Mouse (Mus musculus) heart, embryonic 15.5 days (tissue): ENCODE results near the gene Atp7a. TPM values are rescaled to one million over a fixed set of nuclear protein-coding genes. Genes with fewer than 3 reads are reported as not detected.

ENCODE experiments used
- ATAC-seq: fragments of 200-750 bp; cut with Nextera tagmentation; replicated peaks from 2 replicates; pipeline ENCODE4 v1.8.0; 2017; ENCODE audit warnings: low read depth, moderate TSS enrichment; ENCODE audit not compliant: insufficient number of reproducible peaks, insufficient read depth, low FRiP score
- H3K27ac ChIP-seq: fragments of 300-500 bp; sonication (generic); 2 replicates; pipeline ENCODE4 v1.5.1; 2015; ENCODE audit warnings: mild to moderate bottlenecking, inconsistent platforms
- H3K27me3 ChIP-seq: fragments of 300-500 bp; sonication (generic); 2 replicates; pipeline ENCODE4 v1.6.1; 2015; ENCODE audit warnings: inconsistent platforms
- H3K36me3 ChIP-seq: fragments of 300-500 bp; sonication (generic); 2 replicates; pipeline ENCODE4 v1.6.1; 2015; ENCODE audit warnings: mild to moderate bottlenecking, inconsistent platforms
- H3K4me1 ChIP-seq: fragments of 300-500 bp; sonication (generic); replicated peaks from 2 replicates; pipeline ENCODE4 v1.6.1; 2015; ENCODE audit warnings: inconsistent platforms
- H3K4me2 ChIP-seq: fragments of 300-500 bp; sonication (generic); 2 replicates; pipeline ENCODE4 v1.6.1; 2015; ENCODE audit warnings: inconsistent platforms, mild to moderate bottlenecking, moderate library complexity
- H3K4me3 ChIP-seq: fragments of 300-500 bp; sonication (generic); 2 replicates; pipeline ENCODE4 v1.5.1; 2015; ENCODE audit warnings: mild to moderate bottlenecking, inconsistent platforms
- H3K9ac ChIP-seq: fragments of 300-500 bp; sonication (generic); 2 replicates; pipeline ENCODE4 v1.6.1; 2015; ENCODE audit warnings: mild to moderate bottlenecking, inconsistent platforms
- H3K9me3 ChIP-seq: fragments of 300-500 bp; sonication (generic); replicated peaks from 2 replicates; pipeline ENCODE4 v1.6.1; 2016; ENCODE audit warnings: inconsistent platforms
- WGBS: fragments of 180-500 bp; shearing (Covaris S2); methylation state at CpG from one replicate; pipeline ENCODE4 v1.1.7; 2015; ENCODE audit warnings: mixed read lengths; 5-methylcytosine and 5-hydroxymethylcytosine counted together
- polyA plus RNA-seq: library from polyadenylated mRNA; unstranded; fragments of >200 nt; fragmentation: Nextera tagmentation; extraction: Ambion mirVana; gene quantifications from 2 replicates; pipeline ENCODE4 v1.2.1, GENCODE M21; 2015

Atp7a gene
- polyA plus RNA-seq, 1 experiment from 2014 or later, result 10.6 TPM

DNA sequence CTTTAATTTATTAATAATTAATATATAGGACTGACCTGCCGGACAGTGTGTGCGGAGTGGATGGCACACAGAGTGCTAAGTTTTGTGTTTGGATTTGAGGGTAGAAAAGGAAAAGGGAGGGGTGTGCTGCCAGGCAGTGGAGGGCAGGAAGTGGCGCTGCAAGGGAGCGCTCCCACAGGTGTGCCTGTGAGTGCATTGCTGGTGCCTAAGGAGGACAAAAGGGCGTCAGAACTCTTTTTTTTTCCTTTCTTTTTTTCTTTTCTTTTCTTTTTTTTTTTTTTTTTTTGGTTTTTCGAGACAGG lies 144.7 kb downstream of the Atp7a start:
- H3K4me2 ChIP-seq, result peak overlapping the region; percentile 58
- H3K4me1 ChIP-seq, result no peaks in the 10 kb centered on the region
- no peak overlapping the region for H3K9ac ChIP-seq
- H3K9me3 ChIP-seq, result no peaks in the 10 kb centered on the region
- 53% methylated on average over 6 of the region's 6 CpGs for WGBS
- no peaks in the 10 kb centered on the region for H3K27me3 ChIP-seq
- H3K4me3 ChIP-seq, result peak overlapping the region; percentile 41
- ATAC-seq, result no peak
- no peak overlapping the region for H3K27ac ChIP-seq
- no peaks in the 10 kb centered on the region for H3K36me3 ChIP-seq

Other genes with a start within 250 kb of the Atp7a start
- gene Atrx, start 97.9 kb upstream of the Atp7a start, polyA plus RNA-seq, result 113 and 118 TPM in 2 replicates
- gene Magt1, start 15.4 kb upstream of the Atp7a start, polyA plus RNA-seq, result 46.0 and 47.8 TPM in 2 replicates
- gene Cox7b, start 11.6 kb upstream of the Atp7a start, polyA plus RNA-seq, result 728 and 1,044 TPM in 2 replicates
- 0.43 and 1.3 TPM in 2 replicates for gene Tlr13, start 115.9 kb downstream of the Atp7a start, polyA plus RNA-seq
- gene Pgk1, start 159.8 kb downstream of the Atp7a start, polyA plus RNA-seq, result 569 and 615 TPM in 2 replicates
- 17.4 and 17.9 TPM in 2 replicates for gene Taf9b, start 193.9 kb downstream of the Atp7a start, polyA plus RNA-seq
- gene Fnd3c2, start 228.1 kb downstream of the Atp7a start, polyA plus RNA-seq, result not detected in 2 replicates